Mouse (Mus musculus) splenic B cell, adult 2 months (primary cell): Measurements from ENCODE around the gene Cacna1s.

Experiments used
- DNase-seq: peaks from one replicate; pipeline ENCODE4 v3.0.0-alpha.2; 2011; ENCODE audit warnings: low read depth, low spot score
- H3K27me3 ChIP-seq: 2 replicates; pipeline ENCODE4 v1.6.1; 2012; ENCODE audit warnings: mild to moderate bottlenecking, low read length, moderate library complexity, mixed read lengths; ENCODE audit not compliant: control insufficient read depth, poor library complexity, insufficient read depth, severe bottlenecking
- H3K36me3 ChIP-seq: 2 replicates; pipeline ENCODE4 v1.6.1; 2012; ENCODE audit warnings: mild to moderate bottlenecking, low read length, moderate library complexity, mixed read lengths; ENCODE audit not compliant: control insufficient read depth, poor library complexity, insufficient read depth, severe bottlenecking

Gene Cacna1s

DNA sequence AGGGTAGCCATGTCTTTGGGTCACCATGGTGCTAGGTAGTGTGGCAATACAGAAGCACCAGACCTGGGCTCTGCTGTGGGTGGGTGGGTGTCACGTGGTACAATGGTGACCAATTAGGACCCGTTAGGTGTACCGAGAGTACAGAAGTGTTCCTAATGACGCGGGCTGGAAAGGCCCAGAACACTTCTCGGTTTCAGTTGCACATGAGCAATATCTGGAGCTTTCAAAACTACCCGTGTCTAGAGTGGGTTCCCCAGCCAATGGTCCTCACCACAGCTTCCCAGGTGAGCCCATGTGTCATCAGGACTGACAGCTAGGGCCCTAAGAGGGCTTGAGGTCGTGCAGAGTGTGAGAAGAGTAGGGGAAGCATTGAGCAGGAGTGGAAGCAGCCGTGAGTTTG, 64.5 kb downstream of the Cacna1s start:
- H3K36me3 ChIP-seq: no peaks in the 10 kb centered on the region
- no peaks in the 10 kb centered on the region for H3K27me3 ChIP-seq
- peak; percentile 74 for DNase-seq

DNA sequence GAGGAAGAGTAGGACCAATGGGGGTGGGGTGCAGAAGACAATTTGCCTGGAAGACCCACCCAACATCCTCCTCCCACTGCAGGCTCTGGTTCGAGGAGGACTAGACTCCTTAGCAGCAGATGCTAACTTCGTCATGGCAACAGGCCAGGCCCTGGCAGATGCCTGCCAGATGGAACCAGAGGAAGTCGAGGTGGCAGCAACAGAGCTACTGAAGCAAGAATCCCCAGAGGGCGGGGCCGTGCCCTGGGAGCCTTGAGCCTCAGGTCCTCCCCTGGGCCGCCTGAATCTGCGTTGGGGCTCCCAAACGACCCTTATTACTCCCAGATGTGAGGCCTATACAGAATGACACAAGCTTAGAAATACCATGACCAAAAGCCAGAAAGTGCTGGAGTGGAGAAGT, 66.3 kb downstream of the Cacna1s start:
- DNase-seq: peak; percentile 88
- H3K27me3 ChIP-seq: no peaks in the 10 kb centered on the region
- H3K36me3 ChIP-seq: no peaks in the 10 kb centered on the region

DNA sequence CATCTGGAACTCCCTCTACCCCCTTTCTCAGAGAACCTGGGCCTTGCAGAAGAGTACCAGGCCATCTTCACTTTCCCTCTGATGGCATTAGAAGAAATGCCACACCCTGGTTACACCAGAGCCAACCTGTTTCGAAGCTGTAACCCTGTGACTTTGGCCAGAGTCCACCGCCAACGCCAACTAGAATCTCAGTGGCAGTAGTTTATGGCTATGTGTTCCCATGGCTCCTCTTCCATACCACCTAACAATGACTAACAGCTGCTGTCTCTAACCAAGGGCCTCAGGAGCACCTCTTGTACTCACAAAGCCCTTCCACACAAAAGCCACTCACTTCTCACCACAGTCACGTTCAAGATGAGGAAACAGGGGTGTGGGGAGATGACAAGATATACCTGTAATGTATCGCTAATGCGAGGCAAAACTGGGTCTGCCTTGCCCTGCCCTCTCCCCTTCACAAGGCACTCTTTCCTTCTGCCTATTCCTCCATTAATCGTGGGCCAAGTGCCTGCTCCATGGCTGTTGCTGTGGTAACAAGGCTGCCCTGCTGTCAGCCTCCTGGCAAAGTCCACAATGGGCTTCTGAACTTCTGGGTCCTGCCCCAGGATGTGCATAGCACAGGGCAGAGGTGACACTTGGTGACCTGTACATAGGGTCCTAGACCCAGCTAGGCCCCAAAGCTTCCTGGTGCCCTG, 67.2 kb downstream of the Cacna1s start:
- Histone ChIP-seq H3K27me3 (no peaks in the 10 kb centered on the region), H3K36me3 (no peaks in the 10 kb centered on the region)
- DNase-seq: no peak

DNA sequence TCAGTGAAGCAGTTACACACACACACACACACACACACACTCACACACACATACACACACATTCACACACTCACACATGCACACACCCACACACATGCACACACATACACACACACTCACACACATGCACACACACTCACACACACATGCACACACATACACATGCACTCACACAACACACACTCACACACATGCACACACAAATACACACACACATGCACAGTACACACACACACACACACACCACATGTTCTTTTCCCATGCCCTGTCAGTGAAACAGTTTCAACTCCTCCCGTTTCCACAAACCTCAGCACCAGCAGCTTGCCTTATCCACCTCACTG, 67.7 kb downstream of the Cacna1s start:
- DNase-seq: no peak
- H3K27me3 ChIP-seq: no peaks in the 10 kb centered on the region
- H3K36me3 ChIP-seq: no peaks in the 10 kb centered on the region

DNA sequence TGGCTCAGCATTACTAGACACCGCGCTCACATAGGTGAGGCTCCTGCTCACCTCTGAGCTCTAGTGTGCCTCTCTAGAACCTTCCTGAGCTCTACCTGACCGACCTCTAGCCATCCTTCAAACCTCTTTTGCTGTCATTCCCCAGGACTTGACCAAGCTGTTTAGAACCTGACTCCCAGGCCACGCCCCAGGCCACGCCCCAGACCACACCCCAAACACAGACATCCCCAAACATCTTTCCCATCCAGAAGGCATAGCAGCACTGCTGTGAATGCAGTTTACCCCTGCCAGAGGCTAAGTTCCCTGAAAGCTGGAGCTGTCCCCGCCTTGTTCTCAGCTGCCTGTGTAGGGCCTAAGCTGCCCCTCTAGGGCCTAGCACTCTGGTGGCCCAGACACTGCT, 68.2 kb downstream of the Cacna1s start:
- Histone ChIP-seq H3K27me3 (no peaks in the 10 kb centered on the region), H3K36me3 (no peaks in the 10 kb centered on the region)
- no peak for DNase-seq

DNA sequence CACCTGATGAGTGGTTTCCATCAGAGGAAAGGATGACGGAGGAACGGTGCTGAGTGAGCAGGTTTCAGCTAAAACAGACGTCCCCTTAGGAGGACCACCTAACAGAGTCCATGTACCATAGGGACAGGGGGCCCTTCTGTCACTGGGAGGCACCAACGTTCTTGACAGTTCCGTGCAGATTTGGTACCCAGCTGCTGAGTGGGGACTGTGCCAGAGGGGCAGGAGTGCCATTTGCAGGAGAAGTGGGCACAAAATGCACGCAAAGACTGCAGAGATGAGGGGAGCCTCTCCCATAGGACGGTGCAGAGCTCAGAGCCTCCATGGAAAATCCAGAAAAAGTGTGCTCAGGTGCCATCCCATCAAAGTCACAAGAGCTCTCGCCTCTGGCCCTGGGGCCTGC, 69.5 kb downstream of the Cacna1s start:
- no peak for DNase-seq
- Histone ChIP-seq H3K27me3 (no peaks in the 10 kb centered on the region), H3K36me3 (no peaks in the 10 kb centered on the region)

DNA sequence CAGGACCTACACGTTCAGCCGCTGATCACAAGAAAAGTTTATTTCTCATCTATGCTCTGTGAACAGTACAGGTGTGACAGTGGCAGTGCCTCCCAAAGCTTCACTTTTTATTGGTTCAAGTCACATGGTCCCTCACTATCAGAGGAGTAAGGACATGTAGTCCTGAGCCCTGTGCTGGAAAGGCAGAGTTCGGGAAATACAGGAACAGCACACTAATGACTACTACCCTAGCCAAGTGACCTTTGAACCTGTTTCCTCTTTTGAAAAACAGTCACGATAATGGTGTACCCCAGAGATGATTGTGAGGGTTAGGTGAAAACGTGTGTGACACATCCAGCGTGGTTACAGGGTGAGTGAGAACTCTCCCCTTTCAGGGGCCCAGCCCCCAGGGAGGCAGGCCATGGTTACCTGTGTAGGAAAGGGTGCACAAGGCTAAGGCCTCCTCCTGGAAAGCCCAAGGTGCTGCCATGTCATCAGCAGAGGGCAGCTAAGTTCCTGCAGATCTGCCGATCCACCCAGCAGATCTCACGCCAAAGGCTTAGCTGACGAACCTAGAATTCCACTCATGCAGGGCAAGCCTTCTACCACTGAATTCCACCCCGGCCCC, 73.7 kb downstream of the Cacna1s start:
- no peaks in the 10 kb centered on the region for H3K27me3 ChIP-seq
- no peak for DNase-seq
- no peaks in the 10 kb centered on the region for H3K36me3 ChIP-seq

DNA sequence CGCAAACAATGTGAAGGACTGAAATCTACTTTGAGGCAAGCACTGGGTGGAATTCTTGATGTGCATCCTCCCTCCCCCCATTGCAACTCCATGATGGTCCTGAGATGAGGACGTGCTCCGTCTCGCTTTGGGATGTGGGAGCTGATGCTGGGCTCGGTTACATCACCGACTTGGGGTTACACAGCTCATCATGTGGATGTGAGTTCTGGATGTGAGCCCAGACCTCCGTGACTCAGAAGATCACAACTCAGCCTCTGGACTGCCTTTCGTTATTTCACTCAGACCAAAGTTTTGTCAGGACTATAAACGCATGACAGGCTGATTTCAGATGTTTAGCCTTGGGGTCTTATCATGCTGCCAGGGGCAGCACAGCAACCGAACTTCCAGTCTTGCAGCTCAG, 74.3 kb downstream of the Cacna1s start:
- Histone ChIP-seq H3K36me3 (no peaks in the 10 kb centered on the region), H3K27me3 (no peaks in the 10 kb centered on the region)
- DNase-seq: no peak

DNA sequence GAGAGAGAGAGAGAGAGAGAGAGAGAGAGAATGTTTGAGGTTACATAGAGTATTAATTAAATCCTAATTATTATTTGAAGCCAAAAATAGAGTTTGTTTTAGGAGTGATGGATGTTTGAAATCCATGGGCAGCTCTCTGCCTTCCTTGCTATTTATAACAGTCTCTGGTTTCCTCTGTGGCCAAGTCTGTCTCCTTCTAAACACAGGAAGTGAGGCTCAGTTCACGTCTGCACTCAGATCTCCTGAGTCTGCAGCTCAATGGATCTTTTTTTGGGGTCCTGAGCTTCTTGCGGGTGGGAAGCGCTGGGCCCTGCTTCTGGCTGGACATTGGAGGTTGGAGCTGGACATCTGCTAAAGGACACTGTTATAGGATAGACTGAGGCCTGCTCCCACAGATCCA, 75.3 kb downstream of the Cacna1s start:
- Histone ChIP-seq H3K27me3 (no peaks in the 10 kb centered on the region), H3K36me3 (no peaks in the 10 kb centered on the region)
- DNase-seq: no peak

DNA sequence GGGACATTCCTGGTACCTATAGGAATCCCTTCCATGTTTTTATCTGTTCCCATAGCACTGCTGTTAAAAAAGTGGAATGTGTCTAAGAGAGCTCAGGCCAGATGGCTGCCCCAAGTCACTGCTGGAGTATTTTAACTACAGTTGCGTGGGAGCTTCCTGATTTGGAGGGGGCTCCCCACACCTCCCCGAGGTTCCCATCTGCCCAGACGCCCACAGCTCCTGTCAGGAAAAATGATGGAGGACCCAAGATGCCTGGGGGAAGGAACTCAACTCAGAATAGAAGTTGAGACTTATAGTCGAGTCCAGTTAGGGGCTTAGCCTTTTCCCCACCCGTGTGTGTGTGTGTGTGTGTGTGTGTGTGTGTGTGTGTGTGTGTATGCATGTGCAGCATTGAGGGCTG, 75.9 kb downstream of the Cacna1s start:
- no peaks in the 10 kb centered on the region for H3K27me3 ChIP-seq
- H3K36me3 ChIP-seq: no peaks in the 10 kb centered on the region
- DNase-seq: no peak

DNA sequence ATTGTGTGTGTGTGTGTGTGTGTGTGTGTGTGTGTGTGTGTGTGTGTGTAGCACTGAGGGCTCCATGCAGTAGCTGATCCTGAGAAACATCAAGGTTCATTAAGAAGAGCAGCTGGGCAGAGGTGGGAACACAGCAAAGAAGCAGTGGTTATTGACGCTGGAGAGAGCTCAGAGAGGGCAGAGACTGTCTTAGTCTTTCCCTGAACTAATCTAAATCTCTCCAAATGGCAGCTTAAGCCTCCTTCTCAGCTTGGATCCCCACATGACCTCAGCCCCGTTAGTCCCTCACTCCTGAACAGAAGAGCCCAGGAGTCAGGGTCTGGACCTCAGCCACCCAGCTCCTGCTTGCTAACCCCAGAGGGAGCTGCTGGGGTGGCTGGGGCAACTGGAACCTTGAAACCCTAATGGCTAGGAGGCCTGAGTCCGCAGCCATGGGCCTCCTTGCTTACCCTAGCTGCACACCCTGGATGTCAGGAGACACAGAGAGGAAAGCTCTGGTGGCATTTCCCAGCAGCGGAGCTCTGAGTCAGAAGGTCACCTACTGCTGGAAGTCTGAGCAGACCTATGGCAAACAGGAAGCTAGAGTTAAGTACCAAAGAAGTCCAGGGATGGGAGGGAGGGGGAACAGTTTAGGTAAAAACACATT, 76.5 kb downstream of the Cacna1s start:
- Histone ChIP-seq H3K36me3 (no peaks in the 10 kb centered on the region), H3K27me3 (no peaks in the 10 kb centered on the region)
- no peak for DNase-seq

DNA sequence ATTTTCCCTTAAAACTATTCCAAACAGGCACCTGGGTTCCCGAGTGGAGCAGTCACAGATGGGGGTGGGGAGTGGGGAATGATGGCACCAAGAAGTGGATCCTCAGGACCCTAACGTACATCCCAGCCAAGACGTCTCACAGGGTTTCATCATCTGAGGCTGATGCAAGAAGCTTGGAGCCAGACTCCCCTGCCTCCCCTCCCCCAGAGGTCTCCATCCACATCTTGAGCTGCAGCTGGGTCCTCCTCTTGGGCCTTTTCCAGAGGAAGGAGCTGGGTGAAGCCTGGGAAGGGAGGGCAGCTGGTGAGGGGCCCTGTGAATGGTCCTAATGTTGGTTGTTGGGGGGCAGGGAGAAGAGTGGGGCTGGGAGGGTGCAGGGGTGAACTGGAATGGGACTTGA, 77.6 kb downstream of the Cacna1s start:
- Histone ChIP-seq H3K36me3 (no peaks in the 10 kb centered on the region), H3K27me3 (no peaks in the 10 kb centered on the region)
- no peak for DNase-seq

DNA sequence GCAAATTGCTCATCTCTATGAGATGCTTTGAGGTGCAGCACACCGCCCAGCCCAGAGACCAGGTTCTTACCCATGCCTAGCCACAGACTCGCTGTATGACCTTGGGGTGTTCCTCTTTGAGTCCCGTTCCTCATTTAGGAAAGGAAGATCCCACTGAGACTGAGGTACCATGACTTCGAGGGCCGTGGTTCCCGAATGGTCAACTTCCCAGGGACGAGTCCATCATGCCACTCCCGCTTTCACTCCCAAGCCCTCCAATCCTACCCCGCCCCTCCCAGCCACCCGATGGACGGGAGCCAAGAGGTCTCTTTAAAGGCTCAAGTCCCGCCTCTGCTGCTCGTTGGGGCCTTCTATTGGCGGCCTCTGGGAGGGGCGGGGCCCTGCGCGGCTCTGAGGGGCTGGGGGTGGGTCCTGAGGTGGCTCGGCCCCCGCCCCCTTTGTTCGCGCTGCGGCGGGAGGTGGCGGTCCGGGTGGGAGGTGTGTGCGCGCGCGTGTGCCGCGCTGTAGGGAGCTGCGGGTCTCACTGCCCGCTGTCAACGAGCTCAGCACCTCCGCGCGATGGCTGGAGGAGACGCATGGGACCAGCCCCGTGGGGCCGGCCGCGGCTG, 78.5 kb downstream of the Cacna1s start, which contains the start of gene Kif21b:
Gene Kif21b (plus strand): TSS at position 439 of the 608 bp plus-strand sequence.
- Histone ChIP-seq H3K27me3 (no peaks in the 10 kb centered on the region), H3K36me3 (no peaks in the 10 kb centered on the region)
- DNase-seq: peak; percentile 92

DNA sequence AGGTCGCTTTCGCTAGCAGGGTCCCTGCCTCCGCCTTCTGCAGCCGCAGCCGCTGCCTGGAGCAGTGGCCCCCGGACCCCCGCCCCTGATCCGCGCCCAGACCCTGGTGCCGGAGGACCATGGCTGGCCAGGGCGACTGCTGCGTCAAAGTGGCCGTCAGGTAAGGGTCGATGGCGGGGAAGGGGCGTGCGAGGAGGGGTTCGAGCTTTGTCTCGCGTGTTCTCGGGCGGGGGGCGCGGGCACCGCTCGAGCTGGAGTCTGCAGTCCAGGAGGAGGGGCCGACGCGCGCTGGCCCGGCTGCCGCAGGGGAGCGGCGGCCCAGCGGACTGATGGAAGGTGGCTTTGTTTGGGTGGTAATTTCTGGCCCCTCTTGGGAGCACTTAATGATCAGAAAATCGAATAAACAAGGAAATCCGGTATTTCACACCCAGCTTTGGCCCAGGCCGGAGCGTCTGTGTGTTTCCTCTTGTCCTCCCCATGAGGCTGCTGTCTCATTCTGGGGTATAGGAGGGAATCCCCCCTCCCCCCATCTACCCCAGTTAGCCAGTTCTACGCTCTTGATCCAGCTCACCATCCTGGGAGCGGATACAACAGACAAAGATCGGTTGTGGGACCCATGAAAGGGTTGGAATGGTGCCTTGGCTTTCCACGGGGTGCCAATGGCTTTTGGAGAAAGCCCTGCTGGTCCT, 79.2 kb downstream of the Cacna1s start:
- DNase-seq: peak; percentile 43
- no peaks in the 10 kb centered on the region for H3K36me3 ChIP-seq
- no peaks in the 10 kb centered on the region for H3K27me3 ChIP-seq
